ENCODE assay signal across 26 mouse cellular contexts in genomic region chr4:82349006-82349405, GRCm38 (mm10).
"Had no signal": no experiment of that assay in that cellular context is flagged by ENCODE, and none has a peak within 500 bp of the region (broad histone marks: within the 10 kb centered on the region; RNA-seq: fewer than 3 reads in every experiment).

No protein-coding gene starts in this region.

- H3K9ac ChIP-seq: embryonic facial prominence, embryonic 12.5 days; embryonic facial prominence, embryonic 13.5 days; embryonic facial prominence, embryonic 15.5 days; forebrain, embryonic 13.5 days; forebrain, postnatal 0 days had no signal

- H3K27me3 ChIP-seq: embryonic facial prominence, embryonic 12.5 days; embryonic facial prominence, embryonic 13.5 days; embryonic facial prominence, embryonic 15.5 days; forebrain, embryonic 13.5 days had no signal

- H3K4me3 ChIP-seq: embryonic facial prominence, embryonic 10.5 days; embryonic facial prominence, embryonic 12.5 days; embryonic facial prominence, embryonic 13.5 days; embryonic facial prominence, embryonic 15.5 days; erythroblast, embryonic 14.5 days; forebrain, embryonic 10.5 days; forebrain, embryonic 13.5 days; gastrocnemius, adult 2 months had no signal

- H3K9me3 ChIP-seq: embryonic facial prominence, embryonic 10.5 days; embryonic facial prominence, embryonic 12.5 days; embryonic facial prominence, embryonic 13.5 days; embryonic facial prominence, embryonic 15.5 days; forebrain, embryonic 10.5 days; forebrain, embryonic 13.5 days had no signal

- H3K27ac ChIP-seq: embryonic facial prominence, embryonic 10.5 days; embryonic facial prominence, embryonic 12.5 days; embryonic facial prominence, embryonic 13.5 days; embryonic facial prominence, embryonic 15.5 days; forebrain, embryonic 10.5 days; forebrain, embryonic 13.5 days; gastrocnemius, adult 2 months had no signal

- DNase-seq: cerebellum, adult 18-20 months; cerebellum, adult 2 months; cerebellum, adult 8-10 months; cerebellum, adult 9-10 months; cerebellum, adult 9-11 months; cerebellum, postnatal 10 days; cerebellum, postnatal 14 days; cerebellum, postnatal 25 days; cerebellum, postnatal 36 days; embryo, embryonic 11 days; forebrain, postnatal 0 days; gastrocnemius, adult 2 months; gastrocnemius, postnatal 10 days; gastrocnemius, postnatal 14 days; gastrocnemius, postnatal 25 days; gastrocnemius, postnatal 36 days; heart, adult 18-20 months had no signal

- ATAC-seq: forebrain, embryonic 13.5 days; forebrain, embryonic 14.5 days; forebrain, embryonic 16.5 days; forebrain, postnatal 0 days had no signal

- H3K4me2 ChIP-seq: embryonic facial prominence, embryonic 12.5 days; embryonic facial prominence, embryonic 13.5 days; embryonic facial prominence, embryonic 15.5 days; forebrain, embryonic 13.5 days had no signal
